ENCODE assay signal across 17 mouse cellular contexts in genomic region chr10:115311263-115311965, GRCm38 (mm10). TPM values are rescaled to one million over a fixed set of nuclear protein-coding genes. Genes with fewer than 3 reads are reported as not detected.
DNase-seq lines count a peak whose midpoint lies in the region; TF ChIP-seq lines count a peak whose summit lies in the region.
"Had no signal": no experiment of that assay in that cellular context is flagged by ENCODE, and none has a peak within 500 bp of the region (broad histone marks: within the 10 kb centered on the region; RNA-seq: fewer than 3 reads in every experiment).

No protein-coding gene starts in this region.

- no peak for TF ChIP-seq POLR2A in thymus, adult 2 months (IDR thresholded peaks at IDR 0.05; ENCODE audit: control insufficient read depth, extremely low read depth, insufficient read depth, low read length, poor library complexity)

- WGBS in thymus, adult 2 months = 85% methylated on average over 14 of the region's 14 CpGs

- no peaks in the 10 kb centered on the region for H3K27me3 ChIP-seq in thymus, adult 2 months (ENCODE audit: control insufficient read depth, insufficient read depth, low read length)
- H3K27me3 ChIP-seq: midbrain, embryonic 15.5 days; neural tube, embryonic 15.5 days; stomach, embryonic 15.5 days had no signal

- peaks cover 28% of the 10 kb centered on the region for H3K4me1 ChIP-seq in thymus, adult 2 months (replicated peaks; ENCODE audit: control insufficient read depth, insufficient read depth, low read length)

- intact Hi-C loops in heart, postnatal 10 days (cut with DNase I) = loop anchor here (5.0 kb wide), 1 partner anchor 59 kb away; the partner anchor contains the start of gene Tbc1d15
- intact Hi-C loops in left cerebral cortex, postnatal 36 days (cut with DNase I) = no loop called here

- peak; percentile 18 to 36 for DNase-seq in heart, postnatal 10 days
- no peak for DNase-seq in heart, adult 8-10 months (ENCODE audit: low spot score)
- no peak for DNase-seq in thymus, adult 2 months
- DNase-seq in thymus, postnatal 14 days = no peak
- peak; percentile 42 for DNase-seq in kidney, postnatal 14 days
- peak; percentile 38 for DNase-seq in yolk sac, embryonic 10.5 days (ENCODE audit: low spot score)
- no peak for DNase-seq in gastrocnemius, postnatal 4 days (ENCODE audit: low spot score in 2 of 2)
- DNase-seq in left cerebral cortex, postnatal 36 days (ENCODE audit: low spot score in 2 of 2) = no peak
- DNase-seq: adrenal gland, postnatal 25 days; cerebellum, adult 11-12 months; heart, postnatal 36 days; left cerebral cortex, postnatal 4 days; lung, embryonic 14.5 days; right cerebral cortex, postnatal 14 days had no signal

- H3K36me3 ChIP-seq in thymus, adult 2 months (ENCODE audit: control insufficient read depth, insufficient read depth, low read length) = no peaks in the 10 kb centered on the region
- H3K36me3 ChIP-seq: midbrain, embryonic 15.5 days; neural tube, embryonic 15.5 days; stomach, embryonic 15.5 days had no signal

- peak overlapping the region; percentile 8; the same call in 1 of the 2 replicates for H3K27ac ChIP-seq in thymus, adult 2 months (ENCODE audit: control insufficient read depth, insufficient read depth, low read length)
- H3K27ac ChIP-seq: midbrain, embryonic 15.5 days; neural tube, embryonic 15.5 days; stomach, embryonic 15.5 days had no signal

- no peak overlapping the region for H3K4me3 ChIP-seq in thymus, adult 2 months (ENCODE audit: control insufficient read depth, insufficient read depth, low read length)
- H3K4me3 ChIP-seq: midbrain, embryonic 15.5 days; neural tube, embryonic 15.5 days; stomach, embryonic 15.5 days had no signal

- TF ChIP-seq CTCF in thymus, adult 2 months (IDR thresholded peaks at IDR 0.05; ENCODE audit: borderline replicate concordance, control insufficient read depth, extremely low read depth, insufficient read depth, low read length, poor library complexity) = no peak

RNA-seq across cellular contexts. Expression of gene Rab21, which starts 4.0 kb away (rescaled TPM):
- total RNA-seq in heart, postnatal 10 days (2021) = 10 to 100 TPM; 67.8 to 68.6 TPM
- total RNA-seq in heart, adult 8-10 months (2022) = 10 to 100 TPM; 74.8 to 90.9 (median 80.1) TPM
- polyA plus RNA-seq in thymus, adult 2 months (2012; rRNA removed) = 32.4 and 50.0 TPM in 2 replicates
- total RNA-seq in gastrocnemius, postnatal 4 days (2021) = 10 to 100 TPM; 26.4 to 27.1 TPM
- total RNA-seq in left cerebral cortex, postnatal 36 days (2021) = 10 to 100 TPM; 51.6 to 53.7 TPM

RNA-seq across cellular contexts. Expression of gene Tmem19, which starts 50.9 kb away (rescaled TPM):
- 10 to 100 TPM; 16.0 to 20.7 TPM for total RNA-seq in heart, postnatal 10 days (2021)
- 10 to 100 TPM in 3 of 4 experiments, 1 to 10 TPM in 1; 9.9 to 12.7 (median 11.3) TPM for total RNA-seq in heart, adult 8-10 months (2022)
- 28.5 and 31.1 TPM in 2 replicates for polyA plus RNA-seq in thymus, adult 2 months (2012; rRNA removed)
- 10 to 100 TPM; 17.6 to 20.5 TPM for total RNA-seq in gastrocnemius, postnatal 4 days (2021)
- 10 to 100 TPM; 43.2 to 50.2 TPM for total RNA-seq in left cerebral cortex, postnatal 36 days (2021)

Comparison
In these comparisons a context has a peak if more than half of its experiments do, and no peak if none do; other contexts are left out.
1. DNase-seq: peak in heart, postnatal 10 days (2 of 2), kidney, postnatal 14 days (single experiment) and yolk sac, embryonic 10.5 days (single experiment); none in heart, adult 8-10 months (single experiment), thymus, adult 2 months (single experiment), thymus, postnatal 14 days (single experiment), gastrocnemius, postnatal 4 days (0 of 2) and left cerebral cortex, postnatal 36 days (0 of 2).